23 mouse cellular contexts compared by ENCODE assay signal in genomic region chr4:44183862-44184261, GRCm38 (mm10). TPM values are rescaled to one million over a fixed set of nuclear protein-coding genes. Genes with fewer than 3 reads are reported as not detected.
DNase-seq lines count a peak whose midpoint lies in the region; ATAC-seq and TF ChIP-seq lines count a peak whose summit lies in the region.
"Had no signal": no experiment of that assay in that cellular context is flagged by ENCODE, and none has a peak within 500 bp of the region (broad histone marks: within the 10 kb centered on the region; RNA-seq: fewer than 3 reads in every experiment).

No protein-coding gene starts in this region.

- no peak for TF ChIP-seq CTCF in liver, adult 2 months (IDR thresholded peaks at IDR 0.05; ENCODE audit: low read depth, low read length)
- no peak for TF ChIP-seq CTCF in liver, postnatal 0 days (IDR thresholded peaks at IDR 0.05; ENCODE audit: low read depth)
- TF ChIP-seq CTCF in MEL (IDR thresholded peaks at IDR 0.05 in 2 of 3, conservative IDR thresholded peaks at IDR 0.05 in 1 of 3; ENCODE audit: control insufficient read depth in 1 of 3, insufficient read depth in 1 of 3, low read depth in 2 of 3, low read length in 3 of 3, poor library complexity in 1 of 3, severe bottlenecking in 1 of 3) = no peak
- no peak for TF ChIP-seq CTCF in midbrain, postnatal 0 days (IDR thresholded peaks at IDR 0.05)

- 15% methylated on average over 1 of the region's 1 CpGs for WGBS in liver, adult 2 months
- WGBS in liver, embryonic 12.5 days (ENCODE audit: insufficient replicate concordance) = 60% methylated on average over 1 of the region's 1 CpGs
- 36% methylated on average over 1 of the region's 1 CpGs for WGBS in liver, postnatal 0 days (ENCODE audit: insufficient replicate concordance)
- WGBS in liver, embryonic 11.5 days = 50% methylated on average over 1 of the region's 1 CpGs
- 54% methylated on average over 1 of the region's 1 CpGs for WGBS in midbrain, postnatal 0 days

- peaks cover 14% of the 10 kb centered on the region for H3K4me1 ChIP-seq in liver, adult 2 months (ENCODE audit: control insufficient read depth, insufficient read depth, low read length)
- 0 out of 2 replicates have a peak, but pooled peaks cover 6% of the 10 kb centered on the region for H3K4me1 ChIP-seq in liver, embryonic 12.5 days
- H3K4me1 ChIP-seq in liver, postnatal 0 days (ENCODE audit: insufficient read depth) = peaks cover 10% of the 10 kb centered on the region; the same call in 1 of the 2 replicates
- H3K4me1 ChIP-seq in liver, embryonic 11.5 days (replicated peaks; ENCODE audit: control insufficient read depth, insufficient read depth, low read length) = no peaks in the 10 kb centered on the region
- H3K4me1 ChIP-seq in MEL (ENCODE audit: control insufficient read depth in 1 of 2, insufficient read depth in 2 of 2, low read length in 2 of 2) = peaks cover 0 to 3% of the 10 kb centered on the region in 2 experiments; a peak in 1 of 4 replicates
- 0 out of 2 replicates have a peak, but pooled peaks cover 2% of the 10 kb centered on the region for H3K4me1 ChIP-seq in midbrain, postnatal 0 days (ENCODE audit: insufficient read depth, low read length)

- H3K4me3 ChIP-seq in liver, adult 2 months (ENCODE audit: insufficient read depth, low read depth, low read length) = no peak overlapping the region
- H3K4me3 ChIP-seq in liver, embryonic 12.5 days = no peak overlapping the region
- no peak overlapping the region for H3K4me3 ChIP-seq in liver, postnatal 0 days (ENCODE audit: low read depth, low read length)
- no peak overlapping the region for H3K4me3 ChIP-seq in liver, embryonic 11.5 days (ENCODE audit: low read depth, low read length)
- H3K4me3 ChIP-seq in MEL (ENCODE audit: control insufficient read depth in 1 of 2, insufficient read depth in 1 of 2, low read depth in 2 of 2, low read length in 2 of 2) = no peak overlapping the region
- H3K4me3 ChIP-seq in midbrain, postnatal 0 days (ENCODE audit: low read depth, low read length) = no peak overlapping the region

- no peaks in the 10 kb centered on the region for H3K9me3 ChIP-seq in liver, embryonic 12.5 days (replicated peaks)
- no peaks in the 10 kb centered on the region for H3K9me3 ChIP-seq in liver, postnatal 0 days (ENCODE audit: low read length)
- no peaks in the 10 kb centered on the region for H3K9me3 ChIP-seq in liver, embryonic 11.5 days (ENCODE audit: control insufficient read depth, low read length)
- H3K9me3 ChIP-seq in MEL (replicated peaks; ENCODE audit: insufficient read depth, low read length) = no peaks in the 10 kb centered on the region
- H3K9me3 ChIP-seq in midbrain, postnatal 0 days (ENCODE audit: low read length) = no peaks in the 10 kb centered on the region
- H3K9me3 ChIP-seq: G1E had no signal

- DNase-seq in liver, adult 2 months (ENCODE audit: extremely low read depth, low read depth, low spot score) = peak; percentile 89
- no peak for DNase-seq in liver, postnatal 0 days
- DNase-seq in liver, embryonic 11.5 days (ENCODE audit: low spot score) = no peak
- DNase-seq in MEL (ENCODE audit: low read depth, low spot score) = no peak
- DNase-seq in yolk sac, embryonic 10.5 days (ENCODE audit: low spot score) = peak; percentile 28
- DNase-seq in midbrain, postnatal 0 days (ENCODE audit: low spot score) = no peak
- DNase-seq: adrenal gland, adult 2 months; adrenal gland, adult 8-10 months; adrenal gland, postnatal 10 days; adrenal gland, postnatal 14 days; adrenal gland, postnatal 25 days; adrenal gland, postnatal 36 days; B cell, adult 2 months; cerebellum, adult 11 months; cerebellum, adult 11-12 months; cerebellum, adult 18-20 months had no signal

- TF ChIP-seq EP300 in liver, postnatal 0 days (IDR thresholded peaks at IDR 0.05; ENCODE audit: low read depth) = no peak
- no peak for TF ChIP-seq EP300 in MEL (IDR thresholded peaks at IDR 0.05; ENCODE audit: low read depth in 1 of 2, low read length in 2 of 2)

- no peak for TF ChIP-seq POLR2A in liver, adult 2 months (IDR thresholded peaks at IDR 0.05; ENCODE audit: extremely low read depth, insufficient read depth, low read length)
- no peak for TF ChIP-seq POLR2A in MEL (IDR thresholded peaks at IDR 0.05; ENCODE audit: control insufficient read depth in 1 of 2, insufficient read depth in 1 of 2, low read depth in 1 of 2, low read length in 2 of 2, poor library complexity in 1 of 2)

- ATAC-seq in liver, embryonic 12.5 days = no peak
- peak; percentile 48 for ATAC-seq in liver, postnatal 0 days
- no peak for ATAC-seq in liver, embryonic 11.5 days (replicated peaks; ENCODE audit: low FRiP score)
- no peak for ATAC-seq in inflammation-experienced regulatory T-cells, adult 6 months
- no peak for ATAC-seq in midbrain, postnatal 0 days (ENCODE audit: low FRiP score)
- ATAC-seq: activated CD4-positive, CD25-positive, alpha-beta regulatory T cell, adult 4 months; CD4-positive, CD25-positive, alpha-beta regulatory T cell, adult 4 months; Patski had no signal

- peak overlapping the region; percentile 19; the same call in 1 of the 2 replicates for H3K27ac ChIP-seq in liver, adult 2 months (replicated peaks; ENCODE audit: insufficient read depth, low read depth, low read length)
- no peak overlapping the region for H3K27ac ChIP-seq in liver, embryonic 12.5 days
- no peak overlapping the region; the same call in 1 of the 2 replicates for H3K27ac ChIP-seq in liver, postnatal 0 days (ENCODE audit: low read depth)
- H3K27ac ChIP-seq in liver, embryonic 11.5 days (ENCODE audit: low read depth, low read length) = no peak overlapping the region
- H3K27ac ChIP-seq in MEL (ENCODE audit: control insufficient read depth, low read depth, low read length) = no peak overlapping the region
- H3K27ac ChIP-seq in midbrain, postnatal 0 days (ENCODE audit: low read depth, low read length) = no peak overlapping the region

- TF ChIP-seq RAD21 in MEL (IDR thresholded peaks at IDR 0.05; ENCODE audit: low read depth, low read length) = no peak

- H3K36me3 ChIP-seq in liver, adult 2 months (ENCODE audit: control insufficient read depth, insufficient read depth, low read length) = no peaks in the 10 kb centered on the region
- no peaks in the 10 kb centered on the region for H3K36me3 ChIP-seq in liver, embryonic 12.5 days
- H3K36me3 ChIP-seq in liver, postnatal 0 days (replicated peaks; ENCODE audit: insufficient read depth, low read length) = no peaks in the 10 kb centered on the region; the same call in 1 of the 2 replicates
- H3K36me3 ChIP-seq in liver, embryonic 11.5 days (ENCODE audit: control insufficient read depth, insufficient read depth, low read length) = no peaks in the 10 kb centered on the region
- no peaks in the 10 kb centered on the region; a peak in 1 of 4 replicates for H3K36me3 ChIP-seq in MEL (ENCODE audit: control insufficient read depth in 1 of 2, insufficient read depth in 2 of 2, low read length in 2 of 2)
- H3K36me3 ChIP-seq in midbrain, postnatal 0 days (ENCODE audit: insufficient read depth, low read length) = no peaks in the 10 kb centered on the region
- H3K36me3 ChIP-seq: G1E had no signal

- H3K4me2 ChIP-seq in liver, embryonic 12.5 days = no peak overlapping the region
- no peak overlapping the region for H3K4me2 ChIP-seq in liver, postnatal 0 days (ENCODE audit: low read depth, low read length)
- H3K4me2 ChIP-seq in liver, embryonic 11.5 days = no peak overlapping the region
- H3K4me2 ChIP-seq in midbrain, postnatal 0 days (ENCODE audit: low read depth, low read length, poor library complexity, severe bottlenecking) = no peak overlapping the region

- peaks cover 2% of the 10 kb centered on the region; the same call in 1 of the 2 replicates for H3K79me2 ChIP-seq in liver, adult 2 months (ENCODE audit: control insufficient read depth, insufficient read depth, low read length)
- no peaks in the 10 kb centered on the region for H3K79me2 ChIP-seq in MEL (ENCODE audit: control insufficient read depth, insufficient read depth, low read length, poor library complexity)

- no peaks in the 10 kb centered on the region for H3K27me3 ChIP-seq in liver, adult 2 months (ENCODE audit: control insufficient read depth, insufficient read depth, low read length)
- no peaks in the 10 kb centered on the region for H3K27me3 ChIP-seq in liver, embryonic 12.5 days (replicated peaks)
- no peaks in the 10 kb centered on the region for H3K27me3 ChIP-seq in liver, postnatal 0 days (ENCODE audit: insufficient read depth, low read length)
- H3K27me3 ChIP-seq in liver, embryonic 11.5 days (replicated peaks; ENCODE audit: control insufficient read depth, insufficient read depth, low read length) = no peaks in the 10 kb centered on the region
- H3K27me3 ChIP-seq in MEL (ENCODE audit: control insufficient read depth in 1 of 2, insufficient read depth in 2 of 2, low read length in 2 of 2) = no peaks in the 10 kb centered on the region
- H3K27me3 ChIP-seq in midbrain, postnatal 0 days (ENCODE audit: insufficient read depth, low read length) = no peaks in the 10 kb centered on the region
- H3K27me3 ChIP-seq: CH12.LX, Patski had no signal

- H3K9ac ChIP-seq in liver, adult 2 months (ENCODE audit: low read depth, low read length) = no peak overlapping the region
- H3K9ac ChIP-seq in liver, embryonic 12.5 days = no peak overlapping the region
- no peak overlapping the region for H3K9ac ChIP-seq in liver, postnatal 0 days (replicated peaks)
- no peak overlapping the region for H3K9ac ChIP-seq in liver, embryonic 11.5 days (ENCODE audit: low read depth, low read length)
- no peak overlapping the region for H3K9ac ChIP-seq in MEL (ENCODE audit: control insufficient read depth, low read depth, low read length, poor library complexity, severe bottlenecking)
- H3K9ac ChIP-seq in midbrain, postnatal 0 days (replicated peaks; ENCODE audit: low read length, poor library complexity, severe bottlenecking) = no peak overlapping the region

TF ChIP-seq in MEL, 35 proteins besides CTCF, POLR2A, EP300 and RAD21:
- no peak for TF ChIP-seq MAX (IDR thresholded peaks at IDR 0.05; ENCODE audit: low read length)
- TF ChIP-seq GATA1 (IDR thresholded peaks at IDR 0.05; ENCODE audit: low read depth, low read length) = peak; percentile 49
TF ChIP-seq in MEL: peak in this region for 1.

RNA-seq across cellular contexts. Expression of gene Rnf38, which starts 49.7 kb away (rescaled TPM):
- total RNA-seq in liver, adult 2 months (2014; rRNA removed) = 6.6 and 6.7 TPM in 2 replicates
- polyA plus RNA-seq in liver, adult 2 months (2012; rRNA removed) = 18.1 and 23.5 TPM in 2 replicates
- polyA plus RNA-seq in liver, embryonic 12.5 days (2016; fragmentation: Nextera tagmentation; extraction: Ambion mirVana) = 15.3 and 16.7 TPM in 2 replicates
- 5.6 and 5.9 TPM in 2 replicates for polyA plus RNA-seq in liver, postnatal 0 days (2015; fragmentation: Nextera tagmentation; extraction: Ambion mirVana)
- polyA plus RNA-seq in liver, embryonic 11.5 days (2014; fragmentation: Nextera tagmentation; extraction: Ambion mirVana) = 20.2 and 24.0 TPM in 2 replicates
- 6.8 and 7.9 TPM in 2 replicates for total RNA-seq in MEL (2012; rRNA removed)
- 10 to 100 TPM in 1 of 2 experiments, not detected in 1; 22.8 TPM for polyA plus RNA-seq in MEL (2012; ENCODE audit: insufficient read depth in 1 of 2, insufficient read length in 2 of 2, low read depth in 1 of 2, low replicate concordance in 2 of 2, missing spikeins in 1 of 2)
- polyA plus RNA-seq in inflammation-experienced regulatory T-cells, adult 6 months (2017; shearing (Covaris generic)) = 10 to 100 TPM; 23.1 to 29.5 (median 27.6) TPM
- total RNA-seq in midbrain, postnatal 0 days (2014; rRNA removed) = 79.7 and 89.5 TPM in 2 replicates
- 17.3 and 18.6 TPM in 2 replicates for polyA plus RNA-seq in midbrain, postnatal 0 days (2015; fragmentation: Nextera tagmentation; extraction: Ambion mirVana)

Comparison
In these comparisons a context has a peak if more than half of its experiments do, and no peak if none do; other contexts are left out.
1. DNase-seq: peak in liver, adult 2 months (single experiment) and yolk sac, embryonic 10.5 days (single experiment); none in liver, postnatal 0 days (single experiment), liver, embryonic 11.5 days (single experiment), MEL (single experiment) and midbrain, postnatal 0 days (single experiment).